Mouse (Mus musculus) lung, adult 2 months (tissue): ENCODE data around the gene Ep400.

Experiments used
- CTCF ChIP-seq: fragments of 200-500 bp; IDR thresholded peaks from 2 replicates; pipeline ENCODE4 v1.5.1; 2011; ENCODE audit warnings: mild to moderate bottlenecking, low read length, control low read depth; ENCODE audit not compliant: insufficient read depth
- POLR2A ChIP-seq: fragments of 200-500 bp; IDR thresholded peaks from 2 replicates; pipeline ENCODE4 v1.6.1; 2011; ENCODE audit warnings: low read depth, mild to moderate bottlenecking, control low read depth, low read length, borderline replicate concordance; ENCODE audit errors: extremely low read depth

DNA sequence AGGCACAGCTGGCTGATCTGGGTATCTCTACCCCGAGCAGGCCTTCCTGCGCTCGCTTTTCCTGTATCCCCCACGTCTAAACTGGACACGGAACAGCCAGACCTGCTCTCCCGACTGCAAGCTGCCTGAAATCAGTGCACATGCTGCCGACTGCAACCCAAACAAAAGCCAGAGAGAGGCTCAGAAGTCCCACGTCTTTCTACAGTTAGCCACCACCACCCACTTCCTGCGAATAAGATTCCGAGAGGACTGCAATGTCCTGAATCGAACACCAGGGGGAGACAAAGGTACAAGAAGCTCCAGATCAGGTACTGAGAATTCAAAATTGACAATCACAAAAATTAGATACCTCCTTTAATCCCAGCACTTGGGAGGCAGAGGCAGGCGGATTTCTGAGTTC is 131.1 kb downstream of the Ep400 start:
- TF ChIP-seq CTCF, result peak; percentile 39
- no peak for TF ChIP-seq POLR2A
